Mouse (Mus musculus): ENCODE measurements around the gene Igfbp5. TPM values are rescaled to one million over a fixed set of nuclear protein-coding genes. Genes with fewer than 3 reads are reported as not detected.

Igfbp5 gene
- total RNA-seq (2023): 0.18 TPM

DNA sequence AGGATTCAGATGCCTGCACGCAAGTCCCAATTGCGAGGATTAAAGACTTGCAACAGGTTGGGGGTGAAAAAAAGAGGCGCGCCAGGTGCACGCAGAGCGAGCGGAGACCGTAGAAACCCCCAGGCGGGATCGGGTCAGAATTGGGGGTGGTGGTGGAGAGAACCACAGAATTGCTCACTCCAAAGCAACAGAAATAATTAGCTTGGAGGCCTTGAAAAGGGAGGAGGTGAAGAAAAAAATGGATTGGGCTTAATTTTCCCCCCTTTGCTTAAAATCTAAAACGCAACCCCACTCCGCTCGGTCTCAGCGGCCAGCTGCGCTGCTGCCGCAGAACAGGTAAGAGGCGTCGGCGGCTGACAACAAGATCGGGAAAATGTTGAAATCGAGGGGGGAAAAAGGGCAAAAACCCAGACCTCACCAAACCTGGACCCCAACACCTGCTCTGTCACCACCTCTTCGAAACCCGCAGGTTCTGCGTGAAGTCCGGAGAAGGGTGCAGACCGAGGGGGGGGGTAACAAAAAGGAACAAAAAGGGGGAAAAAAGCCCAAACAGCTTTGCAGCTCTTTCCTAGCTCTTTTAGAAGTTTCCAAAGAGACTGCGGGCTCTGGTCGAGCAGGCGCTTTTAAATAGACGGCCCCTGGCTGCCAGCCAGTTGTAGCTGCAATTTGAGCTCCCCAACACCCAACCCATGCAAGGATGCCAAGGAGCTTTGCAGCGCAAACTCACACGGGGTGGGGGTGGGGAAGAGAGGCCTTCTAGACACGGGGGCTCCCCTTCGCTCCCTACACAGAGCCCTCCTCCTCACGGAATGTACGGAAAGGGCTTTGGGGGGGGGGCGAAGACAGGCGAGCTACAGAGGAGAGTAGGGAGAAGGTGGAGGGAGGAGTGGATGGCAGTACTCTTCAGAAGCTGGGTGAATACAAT is at the start of gene Igfbp5:
TSS of gene Igfbp5 (minus strand) at position 598 of the 925 bp plus-strand sequence.

DNA sequence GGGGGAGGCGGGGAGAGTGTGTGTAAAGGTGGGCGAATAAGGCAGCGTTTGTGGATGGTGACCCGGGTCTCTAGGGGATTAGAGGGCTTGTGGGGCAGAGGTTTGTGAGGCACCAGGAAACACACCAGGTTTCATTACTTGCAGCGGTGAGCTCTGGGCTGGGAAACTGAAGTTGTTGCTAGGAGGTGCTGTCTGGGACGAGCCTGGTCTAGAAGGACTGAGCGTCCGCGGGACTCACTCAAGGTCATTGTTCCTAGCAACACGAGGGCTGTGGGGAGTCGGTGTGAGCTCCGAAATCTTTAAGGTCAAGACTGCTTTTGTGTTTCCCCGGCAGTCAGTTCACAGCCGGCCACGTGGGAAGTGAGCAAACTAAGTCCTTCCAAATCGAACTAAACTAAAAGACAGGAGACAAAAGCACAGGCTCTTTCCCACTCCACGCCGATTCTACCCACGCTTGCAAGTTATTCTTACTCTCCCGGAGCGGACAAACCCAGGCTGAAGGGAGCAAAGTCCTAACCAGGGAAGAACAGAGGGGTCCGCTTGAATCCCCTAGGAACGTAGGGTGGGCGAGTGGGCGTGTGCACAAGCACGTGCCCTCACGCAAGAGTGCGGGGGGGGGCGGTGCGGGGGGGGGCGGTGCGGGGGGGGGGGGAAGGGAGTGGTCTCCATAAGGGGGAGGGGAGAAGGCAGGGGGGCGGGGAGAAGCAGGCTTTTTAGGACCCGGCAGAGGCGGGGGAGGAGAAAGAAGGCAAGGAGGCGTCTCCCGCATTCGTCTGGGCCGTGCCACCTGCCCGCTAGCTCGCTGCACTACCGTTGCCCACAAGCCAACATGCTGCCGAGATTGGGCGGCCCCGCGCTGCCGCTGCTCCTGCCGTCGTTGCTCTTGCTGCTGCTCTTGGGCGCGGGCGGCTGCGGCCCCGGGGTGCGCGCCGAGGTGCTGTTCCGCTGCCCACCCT is 50.7 kb downstream of the Igfbp5 start, which contains the start of gene Igfbp2:
TSS of gene Igfbp2 (plus strand) at position 753 of the 956 bp plus-strand sequence.

Other genes with a start within 250 kb of the Igfbp5 start
- gene Ankar, start 174.3 kb downstream of the Igfbp5 start, total RNA-seq (2023): not detected
- 3,789 TPM for gene Rpl37a, start 163.6 kb downstream of the Igfbp5 start, total RNA-seq (2023)
- gene Igfbp2, start 50.4 kb downstream of the Igfbp5 start, total RNA-seq (2023): not detected
- gene Tnp1, start 141.0 kb upstream of the Igfbp5 start, total RNA-seq (2023): not detected